Mouse (Mus musculus) kidney, postnatal 0 days (tissue): ENCODE measurements at regions not wholly inside any gene's neighbourhood (a gene's known extent, or its start where the extent isn't known, plus 50 kb on each side); places are given as distances from the start of the nearest gene placed in this dataset.
A peak's percentile ranks its signal among the peaks of the same experiment; 100 is the strongest.

ENCODE experiments used
- ATAC-seq: fragments of 200-750 bp; cut with Nextera tagmentation; replicated peaks from 2 replicates; pipeline ENCODE4 v1.8.0; 2017; ENCODE audit warnings: low read depth, moderate number of reproducible peaks, moderate TSS enrichment, moderate library complexity; ENCODE audit not compliant: low FRiP score
- DNase-seq: peaks from one replicate; pipeline ENCODE4 v3.0.0-alpha.2; 2016; ENCODE audit warnings: low spot score
- H3K27ac ChIP-seq: fragments of 300-500 bp; sonication (generic); 2 replicates; pipeline ENCODE4 v1.5.1; 2014; ENCODE audit warnings: mild to moderate bottlenecking
- H3K27me3 ChIP-seq: fragments of 300-500 bp; sonication (generic); 2 replicates; pipeline ENCODE4 v1.6.1; 2014; ENCODE audit warnings: low read length, mixed read lengths; ENCODE audit not compliant: insufficient read depth
- H3K36me3 ChIP-seq: fragments of 300-500 bp; sonication (generic); 2 replicates; pipeline ENCODE4 v1.6.1; 2014; ENCODE audit warnings: low read length, mixed read lengths; ENCODE audit not compliant: insufficient read depth
- H3K4me1 ChIP-seq: fragments of 300-500 bp; sonication (generic); replicated peaks from 2 replicates; pipeline ENCODE4 v1.6.1; 2014; ENCODE audit warnings: antibody characterized with exemption, low read length, mixed read lengths; ENCODE audit not compliant: insufficient read depth
- H3K4me2 ChIP-seq: fragments of 300-500 bp; sonication (generic); 2 replicates; pipeline ENCODE4 v1.6.1; 2014; ENCODE audit warnings: mild to moderate bottlenecking, low read length, moderate library complexity, mixed read lengths
- H3K4me3 ChIP-seq: fragments of 300-500 bp; sonication (generic); replicated peaks from 2 replicates; pipeline ENCODE4 v1.5.1; 2014; ENCODE audit warnings: low read depth, low read length
- H3K9ac ChIP-seq: fragments of 300-500 bp; sonication (generic); 2 replicates; pipeline ENCODE4 v1.6.1; 2014; ENCODE audit warnings: low read depth, low read length
- H3K9me3 ChIP-seq: fragments of 300-500 bp; sonication (generic); replicated peaks from 2 replicates; pipeline ENCODE4 v1.6.1; 2016; ENCODE audit warnings: low read length, inconsistent platforms, mixed read lengths
- CTCF ChIP-seq: IDR thresholded peaks from 2 replicates; pipeline ENCODE4 v1.5.1; 2016; ENCODE audit warnings: antibody characterized with exemption, low read depth, mild to moderate bottlenecking, moderate library complexity
- WGBS: fragments of 180-500 bp; shearing (Covaris S2); extraction: QIAGEN DNeasy Blood & Tissue Kit; methylation state at CpG from one replicate; pipeline ENCODE4 v1.1.7; 2014; 5-methylcytosine and 5-hydroxymethylcytosine counted together

DNA sequence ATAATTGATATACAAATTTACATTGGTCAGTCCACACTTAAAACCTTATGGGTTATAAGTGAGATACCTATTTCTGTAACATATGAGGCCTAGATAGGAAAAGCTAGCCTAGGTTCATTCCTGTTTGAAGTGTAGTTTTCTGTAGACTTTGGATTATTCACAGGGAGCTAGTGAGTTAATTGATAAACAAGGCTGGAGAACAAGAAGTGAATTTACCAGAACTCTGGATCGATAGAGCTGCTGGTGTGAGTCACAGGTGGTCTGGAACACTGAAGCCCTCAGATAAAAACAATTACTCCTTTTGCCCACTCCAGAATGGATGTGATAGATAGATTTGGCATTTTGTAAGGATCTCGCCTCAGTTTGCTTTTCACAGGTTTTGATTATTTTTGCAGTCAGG is 62.0 kb upstream of the Rtl1 start:
- no peaks in the 10 kb centered on the region for H3K27me3 ChIP-seq
- H3K4me3 ChIP-seq: no peak overlapping the region
- no peak for DNase-seq
- ATAC-seq: no peak
- 82% methylated on average over 2 of the region's 2 CpGs for WGBS
- H3K9ac ChIP-seq: no peak overlapping the region
- no peak for TF ChIP-seq CTCF
- H3K4me2 ChIP-seq: no peak overlapping the region
- H3K4me1 ChIP-seq: no peaks in the 10 kb centered on the region
- H3K27ac ChIP-seq: no peak overlapping the region
- H3K9me3 ChIP-seq: no peaks in the 10 kb centered on the region
- H3K36me3 ChIP-seq: no peaks in the 10 kb centered on the region

DNA sequence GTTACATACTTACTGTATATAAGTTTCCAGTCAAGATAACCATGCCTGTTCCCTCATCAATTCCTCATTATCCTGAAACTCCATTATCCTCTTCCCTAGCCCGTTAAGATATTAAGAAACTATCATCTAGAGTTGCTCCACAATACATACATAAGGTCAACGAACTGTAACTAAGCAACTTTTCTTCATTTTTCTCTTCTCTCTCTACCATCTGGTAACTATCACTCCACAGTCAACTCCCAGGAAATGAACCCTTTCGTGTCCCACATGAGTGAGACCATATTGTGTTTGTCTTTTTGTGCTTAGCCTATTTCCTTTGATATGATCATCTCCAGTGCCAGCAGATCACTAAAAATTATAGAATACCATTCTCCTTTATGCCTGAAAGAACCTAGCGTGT is 74.6 kb upstream of the Rtl1 start:
- ATAC-seq (no peak), DNase-seq (peak; percentile 7)
- Histone ChIP-seq H3K27ac (no peak overlapping the region), H3K9me3 (no peaks in the 10 kb centered on the region), H3K27me3 (no peaks in the 10 kb centered on the region), H3K4me1 (no peaks in the 10 kb centered on the region), H3K4me3 (no peak overlapping the region), H3K36me3 (no peaks in the 10 kb centered on the region), H3K9ac (no peak overlapping the region), H3K4me2 (no peak overlapping the region)
- no peak for TF ChIP-seq CTCF
- WGBS: 67% methylated on average over 4 of the region's 4 CpGs

- Histone ChIP-seq H3K27ac (no peak overlapping the region), H3K9ac (no peak overlapping the region), H3K36me3 (no peaks in the 10 kb centered on the region), H3K9me3 (no peaks in the 10 kb centered on the region), H3K27me3 (no peaks in the 10 kb centered on the region), H3K4me1 (no peaks in the 10 kb centered on the region), H3K4me3 (no peak overlapping the region), H3K4me2 (no peak overlapping the region)
- ATAC-seq: no peak
- TF ChIP-seq CTCF: no peak
- no peak for DNase-seq
- WGBS: 92% methylated on average over 4 of the region's 4 CpGs
Measured at GRCm38 (mm10) chr12:109694046-109694445, 93.9 kb upstream of the Rtl1 start.

DNA sequence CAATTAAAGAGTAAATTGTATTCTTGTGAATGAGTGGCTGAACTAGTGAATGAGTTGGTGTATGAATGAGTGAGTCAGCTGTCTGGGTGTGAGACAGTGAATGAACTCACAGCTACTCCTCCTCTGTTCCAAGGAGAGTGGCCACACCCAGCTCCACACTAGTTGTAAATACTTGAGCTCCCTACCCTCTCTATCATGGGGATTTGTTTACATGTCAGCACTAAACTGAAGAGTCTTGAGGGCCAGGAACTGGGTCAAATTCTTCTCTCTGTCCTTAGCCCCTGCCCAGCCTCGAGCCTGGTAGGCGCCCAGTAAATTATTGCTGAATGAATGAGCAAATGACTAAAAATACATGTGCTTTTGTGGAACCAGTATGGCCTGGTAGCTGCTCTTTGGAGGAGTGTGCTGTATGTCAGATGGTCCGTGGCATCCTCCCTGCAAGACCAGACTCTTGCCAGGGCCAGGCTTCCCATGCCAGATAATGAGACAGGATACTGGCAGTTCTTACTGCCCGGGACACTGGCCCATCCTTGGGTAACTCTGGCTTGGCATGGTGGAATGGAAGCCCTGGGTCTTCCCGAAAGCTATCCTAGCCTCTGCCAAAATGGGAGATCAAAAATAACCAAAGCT is 94.8 kb upstream of the Rtl1 start:
- H3K36me3 ChIP-seq: no peaks in the 10 kb centered on the region
- H3K4me3 ChIP-seq: no peak overlapping the region
- no peak overlapping the region for H3K27ac ChIP-seq
- no peaks in the 10 kb centered on the region for H3K9me3 ChIP-seq
- DNase-seq (no peak), ATAC-seq (no peak)
- no peak overlapping the region for H3K9ac ChIP-seq
- 82% methylated on average over 5 of the region's 5 CpGs for WGBS
- no peaks in the 10 kb centered on the region for H3K4me1 ChIP-seq
- no peaks in the 10 kb centered on the region for H3K27me3 ChIP-seq
- TF ChIP-seq CTCF: no peak
- H3K4me2 ChIP-seq: no peak overlapping the region

DNA sequence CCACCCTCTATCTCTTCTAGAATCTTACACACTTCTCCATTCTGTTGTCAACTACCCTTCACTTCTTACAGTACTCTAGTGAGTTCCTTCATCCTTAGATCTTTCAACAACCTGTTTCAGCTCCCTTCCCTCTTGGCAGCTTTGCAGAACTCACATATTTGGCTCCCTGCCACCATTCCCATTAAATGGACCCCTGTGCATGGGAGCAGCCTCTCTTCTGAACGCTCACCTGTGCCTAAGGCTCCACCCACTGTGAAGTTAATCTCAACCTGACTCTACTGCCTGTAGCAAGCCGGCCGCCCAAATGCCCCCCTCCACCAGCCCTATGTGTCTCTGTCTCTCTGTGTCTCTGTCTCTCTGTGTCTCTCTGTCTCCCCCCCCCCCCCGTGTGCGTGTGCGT is 106.7 kb upstream of the Rtl1 start:
- H3K36me3 ChIP-seq: no peaks in the 10 kb centered on the region
- ATAC-seq: no peak
- H3K4me1 ChIP-seq: no peaks in the 10 kb centered on the region
- H3K9me3 ChIP-seq: no peaks in the 10 kb centered on the region
- no peak overlapping the region for H3K9ac ChIP-seq
- DNase-seq: no peak
- no peak overlapping the region for H3K4me3 ChIP-seq
- H3K27me3 ChIP-seq: no peaks in the 10 kb centered on the region
- TF ChIP-seq CTCF: no peak
- 73% methylated on average over 6 of the region's 6 CpGs for WGBS
- H3K27ac ChIP-seq: no peak overlapping the region
- no peak overlapping the region for H3K4me2 ChIP-seq

DNA sequence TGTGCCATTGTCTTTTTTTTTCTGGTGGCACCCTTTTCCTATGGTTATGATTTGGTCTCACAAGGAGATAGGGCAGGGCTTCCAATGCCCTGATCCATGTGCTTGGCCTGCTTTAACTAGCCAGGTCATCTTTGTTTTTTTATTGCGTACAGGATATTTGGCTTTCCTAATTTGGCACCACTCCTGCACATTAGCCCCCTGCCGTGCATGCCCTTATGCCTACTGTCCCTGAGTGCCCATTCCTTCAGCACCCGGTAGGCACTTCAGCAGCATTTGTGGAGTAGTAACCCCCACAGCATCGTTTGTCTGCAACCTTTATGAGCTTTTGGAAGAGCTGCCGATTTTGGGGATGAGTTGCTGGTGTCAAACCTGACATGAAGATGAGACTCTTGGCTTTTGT is 109.5 kb upstream of the Rtl1 start:
- Histone ChIP-seq H3K27me3 (no peaks in the 10 kb centered on the region), H3K4me3 (no peak overlapping the region), H3K36me3 (no peaks in the 10 kb centered on the region), H3K9ac (no peak overlapping the region), H3K27ac (no peak overlapping the region), H3K4me2 (no peak overlapping the region), H3K9me3 (no peaks in the 10 kb centered on the region), H3K4me1 (no peaks in the 10 kb centered on the region)
- ATAC-seq (no peak), DNase-seq (no peak)
- TF ChIP-seq CTCF: no peak
- WGBS: 90% methylated on average over 5 of the region's 5 CpGs

- H3K4me3 ChIP-seq: no peak overlapping the region
- no peak for ATAC-seq
- H3K9me3 ChIP-seq: no peaks in the 10 kb centered on the region
- H3K9ac ChIP-seq: no peak overlapping the region
- no peak for DNase-seq
- WGBS: 91% methylated on average over 5 of the region's 5 CpGs
- no peaks in the 10 kb centered on the region for H3K27me3 ChIP-seq
- TF ChIP-seq CTCF: no peak
- no peaks in the 10 kb centered on the region for H3K36me3 ChIP-seq
- H3K4me2 ChIP-seq: no peak overlapping the region
- no peaks in the 10 kb centered on the region for H3K4me1 ChIP-seq
- H3K27ac ChIP-seq: no peak overlapping the region
Measured at GRCm38 (mm10) chr12:109711392-109711791, 111.3 kb upstream of the Rtl1 start.
